Mouse (Mus musculus) heart, adult 2 months (tissue): ENCODE measurements around the gene Myo18a. TPM values are rescaled to one million over a fixed set of nuclear protein-coding genes. Genes with fewer than 3 reads are reported as not detected.

Source experiments
- DNase-seq, 2 experiments: peaks; one replicate each; pipeline ENCODE4 v3.0.0; 2021
- H3K27ac ChIP-seq: fragments of 200-600 bp; 2 replicates; pipeline ENCODE4 v1.8.1; 2022
- H3K27me3 ChIP-seq: fragments of 200-500 bp; 2 replicates; pipeline ENCODE4 v1.6.1; 2012; ENCODE audit warnings: mild to moderate bottlenecking, low read length, inconsistent platforms, mixed read lengths; ENCODE audit not compliant: control insufficient read depth, insufficient read depth
- H3K36me3 ChIP-seq: fragments of 200-500 bp; 2 replicates; pipeline ENCODE4 v1.6.1; 2012; ENCODE audit warnings: low read length, inconsistent platforms; ENCODE audit not compliant: control insufficient read depth, insufficient read depth
- H3K4me1 ChIP-seq: fragments of 200-500 bp; 2 replicates; pipeline ENCODE4 v1.6.1; 2011; ENCODE audit warnings: low read length; ENCODE audit not compliant: control insufficient read depth, insufficient read depth
- H3K4me3 ChIP-seq: fragments of 200-600 bp; 2 replicates; pipeline ENCODE4 v1.8.1; 2022
- H3K79me2 ChIP-seq: fragments of 200-500 bp; replicated peaks from 2 replicates; pipeline ENCODE4 v1.6.1; 2012; ENCODE audit warnings: mild to moderate bottlenecking, inconsistent platforms, low read length, moderate library complexity, mixed read lengths; ENCODE audit not compliant: control insufficient read depth, insufficient read depth
- H3K9ac ChIP-seq: fragments of 200-500 bp; 2 replicates; pipeline ENCODE4 v1.6.1; 2012; ENCODE audit warnings: low read depth, mild to moderate bottlenecking, control low read depth, inconsistent platforms, low read length, mixed read lengths
- CTCF ChIP-seq: fragments of 200-600 bp; IDR thresholded peaks from 2 replicates; pipeline ENCODE4 v1.8.1; 2022; ENCODE audit warnings: antibody characterized with exemption, mild to moderate bottlenecking, moderate library complexity
- EP300 ChIP-seq: fragments of 200-500 bp; IDR thresholded peaks from 2 replicates; pipeline ENCODE4 v1.6.1; 2011; ENCODE audit warnings: low read depth, low read length, control low read depth; ENCODE audit not compliant: insufficient read depth
- POLR2A ChIP-seq: fragments of 200-500 bp; IDR thresholded peaks from 2 replicates; pipeline ENCODE4 v1.6.1; 2011; ENCODE audit warnings: mild to moderate bottlenecking, low read depth, low read length, control low read depth; ENCODE audit not compliant: insufficient read depth
- WGBS: fragments of 180-500 bp; shearing (Covaris S2); methylation state at CpG from one replicate; pipeline ENCODE4 v1.1.7; 2018; 5-methylcytosine and 5-hydroxymethylcytosine counted together
- intact Hi-C: fragments of 180-260 bp; cut with DNase I; formaldehyde crosslinking; loops from one replicate; pipeline ENCODE4 v1.15.1; 2025
- polyA plus RNA-seq: library from polyadenylated mRNA; depleted of rRNA; stranded (reverse); fragments of >200 nt; gene quantifications from 2 replicates; pipeline ENCODE4 v1.2.3, GENCODE M21; 2012
- total RNA-seq, 2 experiments: library from RNA; stranded (reverse); gene quantifications; 2 replicates each; pipeline ENCODE4 v1.2.3; 2021

Gene Myo18a
- total and polyA plus RNA-seq, 3 experiments: 98.6 to 274 (median 240) TPM

- 43% methylated on average over 4 of the region's 4 CpGs for WGBS
- Histone ChIP-seq H3K36me3 (no peaks in the 10 kb centered on the region), H3K27ac (peak overlapping the region; percentile 91), H3K79me2 (peaks cover 6% of the 10 kb centered on the region), H3K4me1 (peaks cover 18% of the 10 kb centered on the region), H3K9ac (no peak overlapping the region), H3K27me3 (no peaks in the 10 kb centered on the region), H3K4me3 (peak overlapping the region; percentile 9; the same call in 1 of the 2 replicates)
- TF ChIP-seq CTCF (peak; percentile 18; the same call in 1 of the 2 replicates), EP300 (no peak), POLR2A (no peak)
- DNase-seq: no peak
- intact Hi-C loops: no loop called here
These were observed 2.4 kb downstream of the Myo18a start for GRCm38 (mm10) chr11:77765459-77765777.

- 5% methylated on average over 35 of the region's 35 CpGs for WGBS
- Histone ChIP-seq H3K9ac (peak overlapping the region; percentile 88), H3K27ac (peak overlapping the region; percentile 91), H3K36me3 (peaks cover 2% of the 10 kb centered on the region; the same call in 1 of the 2 replicates), H3K4me1 (peaks cover 18% of the 10 kb centered on the region), H3K79me2 (peaks cover 6% of the 10 kb centered on the region), H3K27me3 (no peaks in the 10 kb centered on the region), H3K4me3 (peak overlapping the region; percentile 54)
- intact Hi-C loops: loop anchor here (2.0 kb wide), 1 partner anchor 18 kb away; no protein-coding TSS in a partner anchor
- peak; percentile 77 to 78 for DNase-seq
- TF ChIP-seq POLR2A (no peak), CTCF (peak; percentile 85), EP300 (peak; percentile 59; the same call in 1 of the 2 replicates)
These were observed 3.4 kb downstream of the Myo18a start for GRCm38 (mm10) chr11:77766351-77767001.

- H3K4me1 ChIP-seq: peaks cover 12% of the 10 kb centered on the region
- DNase-seq: no peak
- no peak overlapping the region for H3K4me3 ChIP-seq
- H3K27ac ChIP-seq: no peak overlapping the region
- H3K36me3 ChIP-seq: peaks cover 2% of the 10 kb centered on the region; the same call in 1 of the 2 replicates
- WGBS: 58% methylated on average over 4 of the region's 4 CpGs
- H3K9ac ChIP-seq: no peak overlapping the region
- intact Hi-C loops: no loop called here
- no peaks in the 10 kb centered on the region for H3K27me3 ChIP-seq
- TF ChIP-seq POLR2A (no peak), EP300 (no peak), CTCF (no peak)
- peaks cover 6% of the 10 kb centered on the region for H3K79me2 ChIP-seq
These were observed 6.5 kb downstream of the Myo18a start for GRCm38 (mm10) chr11:77769496-77769895.

- intact Hi-C loops: no loop called here
- TF ChIP-seq POLR2A (no peak), CTCF (no peak), EP300 (no peak)
- H3K27ac ChIP-seq: no peak overlapping the region
- peaks cover 7% of the 10 kb centered on the region for H3K79me2 ChIP-seq
- H3K4me1 ChIP-seq: peaks cover 10% of the 10 kb centered on the region
- no peak overlapping the region for H3K9ac ChIP-seq
- peaks cover 2% of the 10 kb centered on the region; the same call in 1 of the 2 replicates for H3K36me3 ChIP-seq
- no peaks in the 10 kb centered on the region for H3K27me3 ChIP-seq
- no peak overlapping the region for H3K4me3 ChIP-seq
- no peak for DNase-seq
- WGBS: 77% methylated on average over 8 of the region's 8 CpGs
These were observed 7.3 kb downstream of the Myo18a start for GRCm38 (mm10) chr11:77770346-77770745.

DNA sequence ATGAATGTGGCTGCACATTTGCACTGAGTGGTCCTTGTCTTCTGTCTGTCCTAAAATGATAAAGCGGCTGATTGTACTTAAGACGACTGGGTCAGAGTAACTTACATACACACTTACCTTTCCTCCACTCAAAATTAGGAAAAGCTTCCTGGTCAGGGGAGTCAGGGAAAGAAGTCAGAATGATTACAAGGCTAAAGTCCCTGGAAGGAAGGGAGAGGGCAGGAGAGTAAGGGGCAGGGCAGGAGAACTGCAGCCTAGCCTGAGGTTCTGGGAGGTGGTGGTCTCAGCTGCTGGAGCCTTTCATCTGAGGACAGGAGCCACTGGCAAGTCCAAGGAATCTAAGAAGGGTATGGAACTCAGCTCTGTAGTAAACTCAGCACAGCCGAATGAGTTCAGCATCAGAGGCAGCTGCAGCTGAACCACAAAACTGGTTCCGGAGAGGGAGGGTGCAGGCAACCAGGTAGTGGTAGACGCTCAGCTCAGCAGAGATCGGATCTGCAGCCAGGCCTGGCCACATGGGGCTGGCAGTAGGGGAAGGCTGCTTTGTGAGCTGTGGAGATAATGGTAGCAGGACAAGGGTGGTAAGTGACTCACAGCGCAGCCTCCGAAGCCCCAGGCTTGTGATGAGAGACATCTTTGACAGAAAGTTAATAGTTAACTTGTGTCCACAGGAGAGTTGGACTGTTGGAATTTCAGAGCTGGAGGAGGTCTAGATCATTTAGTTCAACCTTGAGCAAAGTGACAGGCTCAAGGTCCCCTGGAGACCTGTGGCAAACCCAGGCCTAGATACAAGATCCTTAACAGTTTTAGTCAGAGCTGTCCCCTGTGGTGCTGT lies 9.1 kb downstream of the Myo18a start:
- no peak for TF ChIP-seq CTCF
- TF ChIP-seq EP300: no peak
- no peak for TF ChIP-seq POLR2A
- Histone ChIP-seq H3K79me2 (peaks cover 5% of the 10 kb centered on the region), H3K36me3 (peaks cover 2% of the 10 kb centered on the region; the same call in 1 of the 2 replicates), H3K9ac (no peak overlapping the region), H3K27ac (no peak overlapping the region; the same call in 1 of the 2 replicates), H3K4me1 (peaks cover 13% of the 10 kb centered on the region), H3K27me3 (no peaks in the 10 kb centered on the region), H3K4me3 (no peak overlapping the region)
- DNase-seq: no peak
- 67% methylated on average over 8 of the region's 8 CpGs for WGBS
- intact Hi-C loops: no loop called here
